Mouse (Mus musculus): ENCODE measurements around the gene Cxcr4. TPM values are rescaled to one million over a fixed set of nuclear protein-coding genes. Genes with fewer than 3 reads are reported as not detected.
A peak's percentile ranks its signal among the peaks of the same experiment; 100 is the strongest.

Cxcr4 gene
- polyA plus RNA-seq, 1 experiment from 2014 or later, result 9.3 TPM

DNA sequence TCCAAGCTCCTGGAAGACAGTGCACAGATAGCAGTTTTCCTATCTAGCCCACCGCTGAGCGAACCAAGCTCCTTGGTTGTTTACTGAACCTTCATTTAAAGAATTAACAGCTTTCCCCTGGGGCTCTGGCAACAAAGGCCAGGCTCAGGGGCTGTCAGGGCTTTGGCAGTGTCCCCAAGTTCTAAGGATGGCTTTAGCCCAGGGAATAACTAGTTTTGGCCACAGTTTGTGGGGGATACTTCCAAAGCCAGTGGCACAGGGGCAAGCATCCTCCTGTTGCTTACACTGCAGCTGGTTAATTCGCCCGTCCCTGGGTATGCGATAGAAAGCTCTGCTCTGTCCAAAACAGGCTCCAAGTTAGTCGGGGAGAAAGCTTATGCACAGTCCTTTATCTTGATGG is 3.4 kb upstream of the Cxcr4 start:
- H3K4me2 ChIP-seq, result peak overlapping the region; percentile 27; the same call in 1 of the 2 replicates
- no peaks in the 10 kb centered on the region for H3K9me3 ChIP-seq
- no peaks in the 10 kb centered on the region for H3K36me3 ChIP-seq
- no peak overlapping the region for H3K4me3 ChIP-seq
- no peak overlapping the region for H3K9ac ChIP-seq
- peaks cover 43% of the 10 kb centered on the region for H3K4me1 ChIP-seq
- 20% methylated on average over 6 of the region's 6 CpGs for WGBS
- no peaks in the 10 kb centered on the region for H3K27me3 ChIP-seq
- peak overlapping the region; percentile 15; the same call in 1 of the 2 replicates for H3K27ac ChIP-seq
- ATAC-seq (ENCODE audit: borderline replicate concordance, extremely low read depth, low FRiP score, low TSS enrichment), result no peak

DNA sequence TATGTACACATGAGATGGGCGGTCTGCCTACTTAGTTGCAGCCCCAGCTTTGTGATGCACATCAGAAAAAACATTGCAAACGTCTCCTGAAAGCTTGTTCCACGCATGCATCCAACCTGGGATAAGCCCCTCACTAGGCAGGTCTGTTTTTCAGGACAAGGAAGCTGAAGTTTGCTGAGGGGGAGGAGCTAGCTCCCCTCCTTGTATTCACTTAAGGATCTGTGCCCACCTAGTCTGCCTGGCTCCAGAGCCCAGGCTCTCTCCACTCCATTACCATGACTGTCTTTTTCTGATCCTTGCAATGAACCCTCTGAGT is 3.0 kb upstream of the Cxcr4 start:
- H3K4me3 ChIP-seq, result no peak overlapping the region
- H3K4me2 ChIP-seq, result peak overlapping the region; percentile 27; the same call in 1 of the 2 replicates
- H3K9ac ChIP-seq, result no peak overlapping the region
- no peak for ATAC-seq (ENCODE audit: borderline replicate concordance, extremely low read depth, low FRiP score, low TSS enrichment)
- WGBS, result 15% methylated on average over 3 of the region's 3 CpGs
- no peaks in the 10 kb centered on the region for H3K36me3 ChIP-seq
- no peaks in the 10 kb centered on the region for H3K27me3 ChIP-seq
- peak overlapping the region; percentile 56; the same call in 1 of the 2 replicates for H3K27ac ChIP-seq
- no peaks in the 10 kb centered on the region for H3K9me3 ChIP-seq
- peaks cover 43% of the 10 kb centered on the region for H3K4me1 ChIP-seq

DNA sequence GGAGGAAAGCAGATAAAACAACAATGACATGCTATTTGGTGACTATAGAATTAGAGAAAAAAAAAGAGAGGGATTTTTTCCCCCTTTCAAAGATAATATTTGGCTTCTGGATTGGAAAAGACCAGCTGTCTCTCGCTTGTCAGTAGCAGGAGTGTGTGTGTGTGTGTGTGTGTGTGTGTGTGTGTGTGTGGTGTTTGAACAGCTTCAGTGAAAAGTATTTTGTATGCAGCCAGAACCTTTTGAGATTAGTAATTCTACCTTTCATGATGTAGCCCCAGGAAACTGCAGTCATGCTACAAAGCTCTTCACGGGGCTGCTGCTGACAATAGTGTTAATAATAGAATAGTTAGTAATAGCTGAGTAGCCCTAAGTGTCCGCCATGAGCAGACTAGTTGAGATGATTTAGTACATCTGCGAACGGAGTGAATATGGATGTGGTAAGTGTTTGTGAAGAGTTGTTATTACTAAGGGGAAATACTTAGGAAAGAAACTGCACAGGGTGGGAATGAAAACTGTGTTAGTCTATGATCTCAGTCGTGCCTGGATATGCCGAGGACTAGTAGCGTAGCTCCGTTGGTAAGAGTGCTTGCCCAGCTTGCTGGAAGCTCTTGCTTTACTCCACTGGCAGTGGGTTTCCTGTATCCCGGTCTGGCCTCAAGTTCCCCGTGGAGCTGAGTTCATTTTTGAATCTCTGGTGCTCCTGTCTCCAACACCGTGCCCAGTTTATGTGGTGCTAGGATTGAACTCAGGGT is 2.4 kb upstream of the Cxcr4 start:
- 13% methylated on average over 12 of the region's 12 CpGs for WGBS
- H3K9ac ChIP-seq, result no peak overlapping the region
- H3K4me3 ChIP-seq, result no peak overlapping the region
- H3K4me1 ChIP-seq, result peaks cover 43% of the 10 kb centered on the region
- no peaks in the 10 kb centered on the region for H3K27me3 ChIP-seq
- H3K9me3 ChIP-seq, result no peaks in the 10 kb centered on the region
- no peak for ATAC-seq (ENCODE audit: borderline replicate concordance, extremely low read depth, low FRiP score, low TSS enrichment)
- peak overlapping the region; percentile 27; the same call in 1 of the 2 replicates for H3K4me2 ChIP-seq
- 0 out of 2 replicates have a peak, but pooled peaks cover under 1% of the 10 kb centered on the region for H3K36me3 ChIP-seq
- H3K27ac ChIP-seq, result peak overlapping the region; percentile 56; the same call in 1 of the 2 replicates

DNA sequence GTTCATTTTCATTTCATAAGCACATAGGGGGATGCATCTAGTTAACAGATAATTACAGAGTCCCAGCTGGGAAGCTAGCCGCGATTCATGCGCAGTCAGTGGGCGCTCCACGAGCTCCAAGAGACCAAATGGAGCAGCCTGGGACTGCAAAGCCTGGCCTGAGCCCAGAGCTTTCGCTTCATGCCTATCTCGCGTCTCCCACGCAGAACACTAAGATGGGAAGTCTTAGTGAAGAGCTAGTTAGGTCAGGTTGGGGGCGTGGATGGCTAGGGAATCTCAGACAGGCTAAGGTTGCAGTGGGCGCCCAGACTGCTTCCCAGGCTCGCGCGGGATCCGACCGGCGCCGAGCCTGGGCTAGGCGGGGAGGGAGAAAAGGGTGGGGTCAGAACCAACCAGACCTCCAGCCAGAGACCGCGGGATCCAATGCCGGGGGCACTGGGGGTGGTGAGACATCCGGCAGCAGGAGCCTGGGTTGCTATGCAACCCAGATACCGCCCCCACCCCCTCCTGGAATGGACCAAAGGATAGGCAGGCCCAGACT is 938 bp upstream of the Cxcr4 start:
- WGBS, result 1% methylated on average over 24 of the region's 24 CpGs
- peaks cover 41% of the 10 kb centered on the region for H3K4me1 ChIP-seq
- peak overlapping the region; percentile 3; the same call in 1 of the 2 replicates for H3K9ac ChIP-seq
- peaks cover 10% of the 10 kb centered on the region; the same call in 1 of the 2 replicates for H3K36me3 ChIP-seq
- peak overlapping the region; percentile 76 for H3K27ac ChIP-seq
- peak; percentile 57 for ATAC-seq (ENCODE audit: borderline replicate concordance, extremely low read depth, low FRiP score, low TSS enrichment)
- H3K4me3 ChIP-seq, result peak overlapping the region; percentile 69
- H3K4me2 ChIP-seq, result peak overlapping the region; percentile 92
- H3K9me3 ChIP-seq, result no peaks in the 10 kb centered on the region
- H3K27me3 ChIP-seq, result no peaks in the 10 kb centered on the region

DNA sequence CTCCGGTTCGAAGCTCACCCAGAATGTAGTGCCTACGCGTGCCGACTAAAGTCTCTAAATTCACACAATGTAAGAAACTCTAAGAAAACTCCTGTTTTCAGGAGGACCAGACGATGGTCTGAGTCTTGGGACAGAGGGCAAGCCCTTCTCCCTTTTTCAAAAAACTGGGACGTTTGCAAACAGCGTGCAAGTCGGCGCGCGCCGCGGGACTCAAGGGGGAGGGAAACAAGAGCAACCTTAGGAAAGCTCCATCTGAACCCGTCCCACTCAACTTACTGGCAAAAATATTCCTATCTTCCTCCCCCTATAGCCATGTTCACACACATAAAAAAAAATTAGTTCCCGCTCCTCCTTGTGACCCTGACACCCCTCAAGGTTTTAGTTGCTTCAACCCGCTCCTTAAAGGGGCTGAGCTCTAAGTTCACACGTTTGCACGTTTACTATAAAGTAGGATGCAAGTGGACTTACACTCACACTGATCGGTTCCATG is 327 bp downstream of the Cxcr4 start:
- Histone ChIP-seq H3K27me3 (no peaks in the 10 kb centered on the region), H3K9ac (peak overlapping the region; percentile 58), H3K36me3 (peaks cover 12% of the 10 kb centered on the region; the same call in 1 of the 2 replicates), H3K4me3 (peak overlapping the region; percentile 69), H3K9me3 (no peaks in the 10 kb centered on the region), H3K4me2 (peak overlapping the region; percentile 92), H3K27ac (peak overlapping the region; percentile 70), H3K4me1 (peaks cover 48% of the 10 kb centered on the region)
- 0% methylated on average over 20 of the region's 20 CpGs for WGBS
- ATAC-seq (ENCODE audit: borderline replicate concordance, extremely low read depth, low FRiP score, low TSS enrichment), result no peak

DNA sequence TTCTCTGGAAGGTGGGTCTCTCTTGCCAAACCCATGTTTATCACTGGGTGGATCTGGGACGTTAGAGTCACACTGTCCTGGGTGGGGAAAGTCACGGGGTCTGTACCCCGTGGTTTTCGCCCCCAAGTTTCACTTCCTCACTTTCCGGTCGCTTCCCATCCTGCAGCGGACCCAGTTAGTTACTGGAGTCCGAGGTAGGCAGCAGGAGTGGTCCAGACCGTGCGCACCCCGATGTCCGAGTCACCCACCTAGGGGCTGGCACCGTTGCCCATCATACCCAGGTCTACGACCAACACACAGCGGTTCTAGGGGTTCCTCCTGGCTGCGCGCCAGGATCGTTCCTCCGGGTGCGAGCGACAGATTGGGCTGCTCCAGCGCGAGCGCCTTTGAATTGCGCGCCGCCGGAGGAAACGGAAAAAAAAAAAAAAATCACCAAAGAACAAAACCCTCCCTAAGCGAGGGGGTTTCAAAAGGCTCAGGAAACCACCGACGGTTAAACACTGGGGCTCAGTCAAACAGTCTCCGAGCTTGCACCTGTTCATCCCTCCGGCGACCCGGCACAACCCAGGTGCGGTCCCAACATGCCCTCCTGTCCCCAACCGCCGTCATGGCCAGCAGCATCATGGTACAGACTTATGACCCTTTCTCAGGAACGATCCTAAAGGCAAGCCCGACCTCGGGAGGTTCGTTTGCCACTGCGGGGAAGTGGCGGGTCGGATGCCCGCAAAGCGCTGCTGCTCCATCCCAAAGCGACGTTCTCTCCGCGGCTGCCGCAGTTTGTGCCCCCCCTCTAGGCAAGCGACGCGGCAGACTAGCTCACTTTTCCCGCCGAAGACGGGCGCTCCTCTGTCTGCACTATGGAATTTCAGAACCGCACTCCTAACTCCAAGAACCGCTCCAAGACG is 1.0 kb downstream of the Cxcr4 start:
- Histone ChIP-seq H3K9ac (peak overlapping the region; percentile 58), H3K9me3 (no peaks in the 10 kb centered on the region), H3K27me3 (no peaks in the 10 kb centered on the region), H3K4me2 (peak overlapping the region; percentile 92), H3K4me3 (peak overlapping the region; percentile 69), H3K4me1 (peaks cover 53% of the 10 kb centered on the region), H3K27ac (peak overlapping the region; percentile 70), H3K36me3 (peaks cover 12% of the 10 kb centered on the region; the same call in 1 of the 2 replicates)
- under 1% methylated on average over 63 of the region's 63 CpGs for WGBS
- ATAC-seq (ENCODE audit: borderline replicate concordance, extremely low read depth, low FRiP score, low TSS enrichment), result no peak

DNA sequence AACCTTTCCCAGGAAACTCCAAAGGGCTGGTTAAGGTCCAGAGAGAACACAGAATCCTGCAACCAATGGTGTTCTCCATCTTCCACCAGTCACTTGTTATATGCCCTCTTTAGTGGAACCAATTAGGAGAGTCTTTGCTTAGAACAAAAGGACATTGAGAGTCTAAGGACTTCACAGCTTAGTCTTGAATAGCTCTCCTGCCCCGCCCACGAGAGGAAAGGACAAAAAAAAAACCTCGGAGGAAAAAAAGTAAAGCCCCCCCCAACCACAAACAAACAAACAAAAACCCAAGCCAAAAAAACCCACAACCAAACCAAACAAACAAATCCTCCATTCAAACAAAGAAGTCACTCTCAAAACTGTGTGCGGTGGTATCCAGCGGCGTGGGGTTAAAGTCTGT is 2.1 kb downstream of the Cxcr4 start:
- no peaks in the 10 kb centered on the region for H3K27me3 ChIP-seq
- no peak for ATAC-seq (ENCODE audit: borderline replicate concordance, extremely low read depth, low FRiP score, low TSS enrichment)
- no peak overlapping the region for H3K9ac ChIP-seq
- H3K36me3 ChIP-seq, result peaks cover 12% of the 10 kb centered on the region; the same call in 1 of the 2 replicates
- H3K4me1 ChIP-seq, result peaks cover 48% of the 10 kb centered on the region
- 10% methylated on average over 6 of the region's 6 CpGs for WGBS
- no peaks in the 10 kb centered on the region for H3K9me3 ChIP-seq
- no peak overlapping the region for H3K27ac ChIP-seq
- H3K4me2 ChIP-seq, result peak overlapping the region; percentile 92
- H3K4me3 ChIP-seq, result peak overlapping the region; percentile 69

DNA sequence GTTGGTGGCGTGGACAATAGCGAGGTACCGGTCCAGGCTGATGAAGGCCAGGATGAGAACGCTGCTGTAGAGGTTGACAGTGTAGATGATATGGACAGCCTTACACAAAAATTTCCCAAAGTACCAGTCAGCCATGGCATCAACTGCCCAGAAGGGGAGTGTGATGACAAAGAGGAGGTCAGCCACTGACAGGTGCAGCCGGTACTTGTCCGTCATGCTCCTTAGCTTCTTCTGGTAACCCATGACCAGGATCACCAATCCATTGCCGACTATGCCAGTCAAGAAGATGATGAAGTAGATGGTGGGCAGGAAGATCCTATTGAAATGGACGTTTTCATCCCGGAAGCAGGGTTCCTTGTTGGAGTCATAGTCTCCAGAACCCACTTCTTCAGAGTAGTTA is 2.6 kb downstream of the Cxcr4 start:
- WGBS, result 85% methylated on average over 9 of the region's 9 CpGs
- no peaks in the 10 kb centered on the region for H3K9me3 ChIP-seq
- peak overlapping the region; percentile 92 for H3K4me2 ChIP-seq
- no peak overlapping the region for H3K9ac ChIP-seq
- H3K27me3 ChIP-seq, result no peaks in the 10 kb centered on the region
- ATAC-seq (ENCODE audit: borderline replicate concordance, extremely low read depth, low FRiP score, low TSS enrichment), result no peak
- 0 out of 2 replicates have a peak overlapping the region, but pooled peaks have one; percentile 69 for H3K4me3 ChIP-seq
- no peak overlapping the region for H3K27ac ChIP-seq
- H3K36me3 ChIP-seq, result peaks cover 12% of the 10 kb centered on the region; the same call in 1 of the 2 replicates
- H3K4me1 ChIP-seq, result peaks cover 43% of the 10 kb centered on the region

DNA sequence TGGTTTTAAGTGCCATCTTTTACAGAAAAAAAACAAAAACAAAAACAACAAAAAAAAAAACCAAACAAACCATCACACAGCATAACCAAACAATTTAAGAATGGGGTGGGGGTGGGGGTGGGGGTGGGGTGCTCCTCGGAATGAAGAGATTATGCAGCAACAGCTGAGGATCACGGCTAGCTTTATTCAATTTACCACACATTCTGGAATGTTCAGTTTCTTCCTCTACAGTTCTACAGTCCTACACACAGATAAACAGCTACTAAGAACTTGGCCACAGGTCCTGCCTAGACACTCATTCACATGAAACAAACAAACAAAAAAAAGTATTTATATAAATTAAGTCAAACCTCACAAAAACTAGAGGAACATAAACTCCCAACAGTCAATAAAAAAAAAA is 3.8 kb downstream of the Cxcr4 start:
- H3K9me3 ChIP-seq, result no peaks in the 10 kb centered on the region
- no peak overlapping the region for H3K27ac ChIP-seq
- H3K36me3 ChIP-seq, result peaks cover 12% of the 10 kb centered on the region; the same call in 1 of the 2 replicates
- no peak overlapping the region for H3K4me3 ChIP-seq
- no peak overlapping the region for H3K4me2 ChIP-seq
- H3K27me3 ChIP-seq, result no peaks in the 10 kb centered on the region
- ATAC-seq (ENCODE audit: borderline replicate concordance, extremely low read depth, low FRiP score, low TSS enrichment), result no peak
- peaks cover 32% of the 10 kb centered on the region for H3K4me1 ChIP-seq
- no peak overlapping the region for H3K9ac ChIP-seq
- 51% methylated on average over 2 of the region's 2 CpGs for WGBS

DNA sequence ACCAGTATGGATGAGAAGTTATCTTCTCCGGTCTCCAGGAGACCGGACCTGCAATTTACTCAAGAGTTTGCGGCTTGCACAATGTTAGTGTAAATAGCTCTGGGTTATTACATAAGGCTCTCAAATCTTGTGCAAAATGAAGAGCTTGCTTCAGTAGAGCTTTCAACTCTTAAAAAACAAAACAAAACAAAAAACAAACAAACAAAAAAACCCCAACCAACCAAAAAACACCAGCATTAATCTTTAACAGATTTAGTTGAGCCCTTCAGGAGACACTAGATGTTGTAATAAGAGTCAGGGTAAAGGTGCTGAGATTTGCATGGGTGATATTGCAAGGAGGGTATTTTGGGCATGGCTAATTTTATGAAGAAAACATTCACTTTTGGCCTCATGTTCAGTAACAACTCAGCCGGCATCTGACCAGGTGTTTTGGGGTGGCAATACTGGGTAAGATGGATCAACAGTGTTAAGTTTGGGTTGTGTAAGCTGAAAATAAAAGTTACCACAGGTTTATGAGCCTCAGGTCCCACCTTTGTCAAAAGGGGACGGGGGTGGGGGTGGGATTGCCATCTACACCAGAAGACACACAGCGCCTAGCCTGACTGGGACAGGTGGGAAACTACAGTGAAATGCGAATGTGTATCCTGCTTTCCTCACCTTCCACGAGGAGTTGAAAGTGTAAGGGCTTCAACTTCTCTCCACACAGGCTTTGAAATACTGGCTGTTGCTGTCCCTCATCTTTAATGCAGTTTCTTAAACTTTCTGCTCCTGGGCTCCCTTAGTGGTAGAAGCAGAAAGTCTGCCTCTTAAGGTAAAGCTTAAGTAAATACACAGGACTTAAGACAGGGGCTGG is 4.9 kb downstream of the Cxcr4 start:
- H3K4me2 ChIP-seq, result no peak overlapping the region
- no peak overlapping the region for H3K4me3 ChIP-seq
- H3K27me3 ChIP-seq, result no peaks in the 10 kb centered on the region
- no peak overlapping the region for H3K9ac ChIP-seq
- H3K36me3 ChIP-seq, result peaks cover 12% of the 10 kb centered on the region; the same call in 1 of the 2 replicates
- H3K27ac ChIP-seq, result no peak overlapping the region; the same call in 1 of the 2 replicates
- peaks cover 24% of the 10 kb centered on the region for H3K4me1 ChIP-seq
- no peaks in the 10 kb centered on the region for H3K9me3 ChIP-seq
- WGBS, result 66% methylated on average over 8 of the region's 8 CpGs
- ATAC-seq (ENCODE audit: borderline replicate concordance, extremely low read depth, low FRiP score, low TSS enrichment), result no peak

Measured in lung, embryonic 15.5 days (tissue).